Mouse (Mus musculus) liver, embryonic 13.5 days (tissue): ENCODE results near the gene Iqgap2. TPM values are rescaled to one million over a fixed set of nuclear protein-coding genes. Genes with fewer than 3 reads are reported as not detected.

Experiments
- ATAC-seq: fragments of 200-750 bp; cut with Nextera tagmentation; 2 replicates; pipeline ENCODE4 v1.8.0; 2017; ENCODE audit warnings: low read depth, mild to moderate bottlenecking, moderate number of reproducible peaks, moderate library complexity
- DNase-seq: peaks from one replicate; pipeline ENCODE4 v3.0.0; 2022
- H3K27ac ChIP-seq: fragments of 300-500 bp; sonication (generic); 2 replicates; pipeline ENCODE4 v1.5.1; 2015; ENCODE audit warnings: moderate library complexity, mild to moderate bottlenecking, inconsistent platforms
- H3K27me3 ChIP-seq: fragments of 300-500 bp; sonication (generic); 2 replicates; pipeline ENCODE4 v1.6.1; 2015; ENCODE audit warnings: mild to moderate bottlenecking, inconsistent platforms
- H3K36me3 ChIP-seq: fragments of 300-500 bp; sonication (generic); 2 replicates; pipeline ENCODE4 v1.6.1; 2015; ENCODE audit warnings: mild to moderate bottlenecking, inconsistent platforms
- H3K4me1 ChIP-seq: fragments of 300-500 bp; sonication (generic); replicated peaks from 2 replicates; pipeline ENCODE4 v1.6.1; 2015; ENCODE audit warnings: inconsistent platforms
- H3K4me2 ChIP-seq: fragments of 300-500 bp; sonication (generic); 2 replicates; pipeline ENCODE4 v1.6.1; 2015; ENCODE audit warnings: inconsistent platforms, mild to moderate bottlenecking, moderate library complexity
- H3K4me3 ChIP-seq: fragments of 300-500 bp; sonication (generic); replicated peaks from 2 replicates; pipeline ENCODE4 v1.5.1; 2015; ENCODE audit warnings: mild to moderate bottlenecking, inconsistent platforms
- H3K9ac ChIP-seq: fragments of 300-500 bp; sonication (generic); 2 replicates; pipeline ENCODE4 v1.6.1; 2015; ENCODE audit warnings: mild to moderate bottlenecking, inconsistent platforms
- H3K9me3 ChIP-seq: fragments of 300-500 bp; sonication (generic); replicated peaks from 2 replicates; pipeline ENCODE4 v1.6.1; 2016; ENCODE audit warnings: inconsistent platforms
- WGBS: fragments of 180-500 bp; shearing (Covaris S2); methylation state at CpG from one replicate; pipeline ENCODE4 v1.1.7; 2015; ENCODE audit not compliant: insufficient replicate concordance; 5-methylcytosine and 5-hydroxymethylcytosine counted together
- polyA plus RNA-seq: library from polyadenylated mRNA; unstranded; fragments of >200 nt; fragmentation: Nextera tagmentation; extraction: Ambion mirVana; gene quantifications from 2 replicates; pipeline ENCODE4 v1.2.1, GENCODE M21; 2015

The Iqgap2 gene
- polyA plus RNA-seq, 1 experiment from 2014 or later = 11.9 TPM

DNA sequence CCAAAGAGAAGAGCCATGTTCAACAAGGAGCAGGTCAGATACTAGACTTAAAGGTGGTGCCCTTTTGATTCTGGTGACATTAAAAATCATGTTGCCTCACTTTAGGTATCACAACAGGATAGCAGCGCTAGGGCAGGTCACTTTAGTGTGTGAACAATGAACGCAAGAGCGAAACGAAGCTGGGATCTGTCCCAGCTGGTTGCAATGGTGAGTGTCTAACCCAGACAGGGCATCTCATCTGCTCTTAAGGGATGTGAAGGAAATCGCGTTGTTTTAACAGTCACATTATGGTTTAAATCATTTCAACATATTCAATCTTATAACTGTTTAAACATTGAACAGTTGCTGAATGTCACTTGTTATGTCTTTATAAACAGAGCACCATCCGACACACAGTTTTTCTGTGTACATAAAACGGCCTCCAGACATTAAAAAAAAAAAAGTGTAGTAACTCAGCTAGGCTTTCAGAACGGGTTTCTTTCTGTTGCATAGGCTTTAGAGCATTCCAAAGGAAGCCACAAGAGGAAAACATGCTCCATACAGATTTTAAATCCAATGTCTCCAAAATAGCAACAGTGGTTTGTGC lies 148.7 kb downstream of the Iqgap2 start:
- 81% methylated on average over 9 of the region's 9 CpGs for WGBS
- Histone ChIP-seq H3K27ac (no peak overlapping the region), H3K9ac (no peak overlapping the region), H3K4me3 (no peak overlapping the region), H3K4me1 (no peaks in the 10 kb centered on the region), H3K9me3 (no peaks in the 10 kb centered on the region), H3K27me3 (no peaks in the 10 kb centered on the region), H3K36me3 (no peaks in the 10 kb centered on the region), H3K4me2 (no peak overlapping the region)
- DNase-seq (no peak), ATAC-seq (no peak)

DNA sequence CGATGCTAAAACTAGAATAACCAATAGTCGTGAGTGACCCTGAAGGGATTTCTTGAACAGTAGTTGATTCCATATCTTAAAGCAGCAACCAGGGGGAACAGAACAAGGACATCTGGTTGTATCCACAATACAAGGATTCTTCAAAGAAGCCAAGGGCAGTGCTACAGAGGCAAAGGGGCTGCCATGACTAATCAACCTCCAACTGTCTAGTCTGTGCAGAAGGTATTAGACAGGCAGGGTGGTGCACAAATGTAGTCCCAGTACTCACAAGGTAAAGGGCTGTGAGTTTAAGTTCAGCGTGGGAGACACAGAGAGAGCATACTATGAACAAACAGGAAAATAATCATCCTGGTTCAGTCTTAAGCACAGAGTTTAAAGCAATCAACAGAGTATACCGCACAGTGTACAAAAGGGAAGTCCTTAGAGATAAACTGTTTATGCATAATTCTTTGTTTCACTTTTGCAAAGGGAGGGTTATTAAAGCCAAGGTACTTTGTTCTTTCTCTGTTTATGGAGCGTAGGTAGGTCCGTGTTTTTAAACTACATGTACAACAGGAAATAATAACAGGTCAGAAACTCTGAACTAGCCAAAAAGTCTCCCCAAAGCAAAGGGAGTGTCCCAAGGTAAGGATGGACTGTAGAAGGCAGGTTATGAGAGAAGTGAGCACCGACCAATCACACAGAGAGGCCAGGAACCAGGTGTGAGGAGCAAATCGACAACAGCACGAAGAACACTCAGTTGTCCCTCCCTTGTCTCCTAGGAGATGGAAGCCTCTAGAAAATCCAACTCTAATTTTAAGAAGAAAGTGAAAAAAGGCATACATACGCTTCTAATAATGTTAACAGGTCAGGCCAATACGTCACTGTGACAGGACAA lies 149.7 kb downstream of the Iqgap2 start:
- Histone ChIP-seq H3K4me2 (no peak overlapping the region), H3K4me1 (no peaks in the 10 kb centered on the region), H3K9ac (no peak overlapping the region), H3K27me3 (no peaks in the 10 kb centered on the region), H3K36me3 (no peaks in the 10 kb centered on the region), H3K4me3 (no peak overlapping the region), H3K9me3 (no peaks in the 10 kb centered on the region), H3K27ac (no peak overlapping the region)
- ATAC-seq = no peak
- no peak for DNase-seq
- WGBS = 79% methylated on average over 11 of the region's 11 CpGs

DNA sequence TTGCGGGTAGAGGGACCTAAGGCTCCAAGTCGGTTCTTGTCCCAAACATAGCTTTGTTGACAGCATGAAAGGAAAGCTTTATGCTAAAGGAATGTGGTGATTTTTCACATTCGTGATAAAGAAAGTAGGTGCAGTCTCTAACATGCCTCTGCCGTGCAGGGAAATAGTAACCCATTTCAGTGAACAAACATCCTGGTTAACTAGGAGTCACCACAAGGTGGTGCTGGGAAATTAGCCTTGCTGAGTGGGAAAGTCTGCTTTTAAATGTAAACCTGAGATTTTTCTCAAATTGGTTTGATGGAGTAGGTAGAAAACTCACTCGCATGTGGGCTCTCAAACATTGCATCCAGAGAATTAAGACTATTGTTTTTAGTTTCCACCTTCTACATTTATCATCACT lies 152.1 kb downstream of the Iqgap2 start:
- Histone ChIP-seq H3K27ac (no peak overlapping the region), H3K4me3 (no peak overlapping the region), H3K27me3 (no peaks in the 10 kb centered on the region), H3K4me2 (no peak overlapping the region), H3K9me3 (no peaks in the 10 kb centered on the region), H3K36me3 (no peaks in the 10 kb centered on the region), H3K9ac (no peak overlapping the region), H3K4me1 (no peaks in the 10 kb centered on the region)
- 75% methylated on average over 5 of the region's 5 CpGs for WGBS
- ATAC-seq (no peak), DNase-seq (no peak)

DNA sequence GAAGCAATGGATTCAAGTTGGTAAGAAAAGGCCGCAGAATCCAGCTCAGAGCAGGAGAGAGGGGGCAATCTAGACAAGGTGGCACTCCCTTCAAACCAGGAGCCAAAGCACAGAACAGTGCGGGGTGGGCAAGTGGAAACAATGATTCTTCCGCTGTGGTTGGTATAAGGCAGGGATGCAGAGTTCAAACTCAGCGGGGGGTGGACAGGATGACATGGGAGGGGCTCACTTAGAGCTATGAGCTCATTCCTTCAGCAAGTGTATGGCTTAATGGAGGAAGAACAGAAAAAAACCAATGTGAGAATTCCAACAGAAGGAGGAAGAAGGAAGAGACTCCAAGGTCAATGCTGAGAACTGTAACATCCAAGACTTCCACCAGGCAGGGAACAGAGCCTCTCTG lies 161.2 kb downstream of the Iqgap2 start:
- ATAC-seq (no peak), DNase-seq (no peak)
- H3K9me3 ChIP-seq = no peaks in the 10 kb centered on the region
- no peak overlapping the region for H3K4me2 ChIP-seq
- H3K36me3 ChIP-seq = 0 out of 2 replicates have a peak, but pooled peaks cover 3% of the 10 kb centered on the region
- H3K4me3 ChIP-seq = no peak overlapping the region
- no peak overlapping the region; the same call in 1 of the 2 replicates for H3K27ac ChIP-seq
- H3K27me3 ChIP-seq = no peaks in the 10 kb centered on the region
- peaks cover 7% of the 10 kb centered on the region for H3K4me1 ChIP-seq
- H3K9ac ChIP-seq = no peak overlapping the region
- 81% methylated on average over 4 of the region's 4 CpGs for WGBS

DNA sequence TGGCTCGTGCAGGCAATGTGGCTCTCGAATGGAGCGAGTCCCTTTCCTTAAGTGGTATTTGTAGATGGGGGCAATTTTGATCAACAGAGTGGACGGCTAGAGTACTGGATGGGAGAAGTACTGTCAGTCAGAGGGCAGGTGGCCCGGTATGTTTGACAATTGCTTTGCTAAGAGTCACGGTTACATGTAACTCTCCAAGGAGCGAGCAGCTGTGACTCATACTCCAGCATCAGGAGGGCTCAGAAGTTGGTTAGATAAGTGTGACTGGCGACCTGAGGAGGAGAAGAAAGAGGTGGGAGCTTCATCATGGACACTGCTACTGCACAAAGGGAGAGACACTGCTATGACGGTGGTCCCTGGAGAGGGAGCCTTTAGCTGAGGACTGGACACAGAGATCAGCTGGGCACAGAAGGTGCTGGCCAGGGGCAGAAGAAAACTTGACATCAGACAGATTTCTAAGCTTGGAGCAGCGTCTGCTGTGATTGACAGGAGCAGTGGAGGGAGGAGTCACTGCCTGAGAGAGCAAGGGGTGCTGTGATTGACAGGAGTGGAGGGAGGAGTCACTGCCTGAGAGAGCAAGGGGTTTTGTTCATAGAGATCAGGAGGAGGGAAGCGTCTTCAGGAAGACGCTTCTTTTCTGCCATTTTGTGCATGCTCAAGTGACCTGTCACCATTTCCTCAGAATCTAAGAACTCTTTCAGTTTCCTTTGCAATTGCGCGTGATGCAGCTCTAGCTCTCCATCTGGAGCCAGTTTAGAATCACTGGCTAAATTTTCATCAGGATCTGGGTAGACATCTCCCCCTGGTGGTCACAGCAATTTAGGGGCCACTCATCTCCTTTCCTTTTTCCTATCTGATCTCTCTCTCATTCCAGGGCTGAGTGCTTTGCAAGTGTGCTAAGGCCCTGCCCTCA lies 172.1 kb downstream of the Iqgap2 start:
- H3K36me3 ChIP-seq = peaks cover 8% of the 10 kb centered on the region; the same call in 1 of the 2 replicates
- H3K9ac ChIP-seq = no peak overlapping the region
- no peaks in the 10 kb centered on the region for H3K9me3 ChIP-seq
- no peaks in the 10 kb centered on the region for H3K27me3 ChIP-seq
- 54% methylated on average over 14 of the region's 14 CpGs for WGBS
- peak; percentile 54 for DNase-seq
- 0 out of 2 replicates have a peak overlapping the region, but pooled peaks have one; percentile 16 for H3K4me3 ChIP-seq
- H3K27ac ChIP-seq = no peak overlapping the region
- peak; percentile 84 for ATAC-seq
- H3K4me1 ChIP-seq = peaks cover 15% of the 10 kb centered on the region
- H3K4me2 ChIP-seq = peak overlapping the region; percentile 49

DNA sequence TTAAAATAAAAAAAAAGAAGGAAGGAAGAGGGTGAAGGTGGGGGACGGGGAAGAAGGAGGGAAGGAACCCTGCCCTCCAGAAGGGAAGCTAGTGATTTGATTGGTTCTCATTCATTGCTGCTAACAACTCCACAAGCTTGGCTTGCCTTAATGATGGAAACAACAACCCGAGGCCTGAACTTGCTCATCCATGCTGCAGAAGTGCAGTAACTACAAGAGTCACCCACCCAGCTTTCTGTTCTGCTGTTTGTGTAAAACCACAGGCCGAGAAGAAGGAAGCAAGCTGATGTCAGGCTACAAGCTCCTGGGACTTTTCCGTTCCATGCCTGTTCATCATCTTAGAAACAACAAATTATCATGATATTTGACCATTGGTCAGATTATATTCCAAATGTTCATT lies 176.4 kb downstream of the Iqgap2 start:
- H3K9me3 ChIP-seq = no peaks in the 10 kb centered on the region
- H3K27me3 ChIP-seq = no peaks in the 10 kb centered on the region
- DNase-seq (no peak), ATAC-seq (no peak)
- WGBS = 52% methylated on average over 4 of the region's 4 CpGs
- no peak overlapping the region for H3K27ac ChIP-seq
- peaks cover 20% of the 10 kb centered on the region for H3K4me1 ChIP-seq
- no peaks in the 10 kb centered on the region for H3K36me3 ChIP-seq
- no peak overlapping the region for H3K4me3 ChIP-seq
- no peak overlapping the region for H3K9ac ChIP-seq
- H3K4me2 ChIP-seq = no peak overlapping the region

DNA sequence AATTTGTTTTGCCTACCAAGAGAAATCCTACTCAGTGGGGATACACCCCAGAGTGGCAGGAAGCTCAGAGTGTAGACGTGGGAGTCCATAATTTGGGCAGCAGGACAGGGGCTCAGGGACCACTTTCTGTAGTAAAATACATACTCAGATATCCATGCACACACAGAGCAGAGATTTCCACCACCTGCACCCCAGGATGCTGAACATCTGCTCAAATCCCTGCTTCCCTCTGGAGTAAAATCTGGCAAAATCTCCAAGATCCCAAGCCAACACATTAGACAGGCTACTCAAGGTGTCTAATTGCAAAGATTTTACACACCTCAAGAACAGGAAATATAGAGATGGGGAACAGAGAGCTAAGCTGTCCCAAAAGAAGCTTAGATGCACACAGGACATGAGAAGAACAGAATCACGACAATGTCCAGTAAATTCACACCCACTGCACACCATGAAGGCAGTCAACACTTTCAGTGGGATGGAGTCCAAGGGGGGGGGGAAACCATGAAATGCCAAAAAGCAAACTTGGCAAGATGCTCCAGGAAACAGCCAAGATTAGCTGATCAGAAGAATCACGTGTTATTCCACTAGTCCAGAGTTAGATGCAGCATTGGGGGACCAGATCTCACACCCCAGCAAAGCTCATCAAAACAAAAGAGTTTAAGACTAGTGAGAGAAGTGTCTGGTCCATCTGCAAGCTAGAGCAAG lies 177.3 kb downstream of the Iqgap2 start:
- no peaks in the 10 kb centered on the region for H3K27me3 ChIP-seq
- H3K4me2 ChIP-seq = no peak overlapping the region
- H3K36me3 ChIP-seq = no peaks in the 10 kb centered on the region
- 66% methylated on average over 3 of the region's 3 CpGs for whole genome bisulfite sequencing
- no peak overlapping the region for H3K4me3 ChIP-seq
- no peak for DNase-seq
- ATAC-seq = no peak
- no peaks in the 10 kb centered on the region for H3K9me3 ChIP-seq
- H3K27ac ChIP-seq = no peak overlapping the region
- H3K4me1 ChIP-seq = peaks cover 12% of the 10 kb centered on the region
- H3K9ac ChIP-seq = no peak overlapping the region

DNA sequence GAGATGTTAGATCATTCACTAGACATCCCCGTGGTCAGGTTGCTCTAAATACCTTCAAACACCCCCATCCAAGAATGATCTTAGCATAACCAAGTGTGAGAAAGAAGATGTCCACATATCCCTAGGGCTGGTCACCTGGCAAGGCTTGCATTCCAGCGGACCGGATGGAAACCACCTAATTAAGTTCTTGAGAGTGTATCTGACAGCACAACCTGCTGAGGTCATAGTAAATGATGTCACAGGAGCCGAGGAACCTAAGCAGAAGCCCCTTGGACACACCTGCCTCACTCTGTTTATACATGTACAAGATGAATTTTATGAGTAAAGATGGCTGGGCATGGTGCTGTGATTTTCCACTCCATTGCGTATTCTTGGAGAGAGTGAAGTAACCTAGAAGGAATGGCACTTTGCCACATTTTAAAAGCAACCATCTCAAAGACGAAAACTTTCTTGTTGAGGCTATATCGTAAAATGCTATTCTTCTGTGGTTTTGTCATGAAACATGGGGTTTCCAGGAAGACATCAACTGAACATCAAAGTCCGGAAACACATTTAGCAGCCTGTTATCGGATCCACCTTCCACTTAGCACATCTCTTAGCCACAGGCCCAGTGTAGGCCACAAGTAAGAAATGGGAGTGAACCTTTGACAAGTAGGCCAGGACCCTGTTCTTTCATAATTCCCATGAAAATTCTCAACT lies 179.0 kb downstream of the Iqgap2 start:
- H3K9me3 ChIP-seq = no peaks in the 10 kb centered on the region
- ATAC-seq (no peak), DNase-seq (no peak)
- no peaks in the 10 kb centered on the region for H3K27me3 ChIP-seq
- H3K27ac ChIP-seq = no peak overlapping the region; the same call in 1 of the 2 replicates
- no peaks in the 10 kb centered on the region for H3K36me3 ChIP-seq
- H3K9ac ChIP-seq = no peak overlapping the region
- no peak overlapping the region for H3K4me3 ChIP-seq
- H3K4me1 ChIP-seq = peaks cover 7% of the 10 kb centered on the region
- H3K4me2 ChIP-seq = no peak overlapping the region
- 53% methylated on average over 9 of the region's 9 CpGs for WGBS

DNA sequence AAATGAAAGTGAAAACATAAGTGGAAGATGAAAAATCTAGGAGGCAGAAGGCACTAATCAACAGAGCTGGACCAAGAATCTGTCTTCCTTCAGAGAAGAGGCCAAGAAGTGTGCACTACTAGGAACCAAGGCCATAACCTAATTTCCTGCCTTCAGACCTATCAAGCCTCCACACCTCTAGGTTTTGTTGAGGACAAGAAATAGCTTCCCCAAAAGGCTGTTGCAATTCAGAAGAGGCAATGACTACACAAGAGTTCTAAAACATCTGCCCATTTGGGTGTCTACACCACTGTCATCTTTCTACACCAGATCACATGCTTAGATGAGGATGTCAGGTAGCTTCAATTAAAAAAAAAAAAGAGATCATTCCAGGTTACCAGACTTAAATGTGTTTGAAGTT lies 179.7 kb downstream of the Iqgap2 start:
- no peaks in the 10 kb centered on the region for H3K36me3 ChIP-seq
- H3K27ac ChIP-seq = no peak overlapping the region
- DNase-seq = no peak
- no peaks in the 10 kb centered on the region for H3K27me3 ChIP-seq
- H3K9me3 ChIP-seq = no peaks in the 10 kb centered on the region
- no peak for ATAC-seq
- H3K4me2 ChIP-seq = no peak overlapping the region
- peaks cover 7% of the 10 kb centered on the region for H3K4me1 ChIP-seq
- H3K9ac ChIP-seq = no peak overlapping the region
- no peak overlapping the region for H3K4me3 ChIP-seq

DNA sequence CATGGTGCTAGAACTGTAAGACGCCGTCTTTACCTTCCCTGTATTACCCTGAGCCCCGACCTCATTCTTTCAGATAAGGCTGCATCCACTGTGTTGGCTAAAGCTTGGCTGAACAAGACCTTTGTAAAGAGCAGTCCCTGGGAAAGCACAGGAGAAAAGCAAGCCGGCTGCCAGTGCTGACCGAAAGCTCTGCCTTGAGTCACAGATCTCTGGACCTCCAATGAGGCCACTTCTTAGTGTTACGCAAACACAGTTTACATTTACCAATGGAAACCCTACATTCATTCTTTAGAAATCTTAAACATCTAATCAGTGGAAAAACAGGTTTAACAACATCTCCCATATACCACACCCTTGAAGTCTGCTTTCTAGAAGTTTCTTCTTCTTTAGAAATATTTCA lies 186.1 kb downstream of the Iqgap2 start:
- 86% methylated on average over 6 of the region's 6 CpGs for WGBS
- peaks cover 6% of the 10 kb centered on the region for H3K36me3 ChIP-seq
- DNase-seq (no peak), ATAC-seq (0 out of 2 replicates have a peak, but pooled peaks have one; percentile 18)
- no peak overlapping the region for H3K27ac ChIP-seq
- H3K4me3 ChIP-seq = no peak overlapping the region
- H3K9me3 ChIP-seq = no peaks in the 10 kb centered on the region
- no peak overlapping the region for H3K4me2 ChIP-seq
- H3K4me1 ChIP-seq = 0 out of 2 replicates have a peak, but pooled peaks cover 2% of the 10 kb centered on the region
- H3K27me3 ChIP-seq = no peaks in the 10 kb centered on the region
- no peak overlapping the region for H3K9ac ChIP-seq
